Mouse (Mus musculus) neural tube, embryonic 15.5 days (tissue): Measurements from ENCODE around the gene Nr1h4. TPM values are rescaled to one million over a fixed set of nuclear protein-coding genes. Genes with fewer than 3 reads are reported as not detected.

Experiments
- ATAC-seq: fragments of 200-750 bp; cut with Nextera tagmentation; 2 replicates; pipeline ENCODE4 v1.8.0; 2017; ENCODE audit warnings: mild to moderate bottlenecking, moderate TSS enrichment, moderate library complexity; ENCODE audit not compliant: low FRiP score
- H3K27ac ChIP-seq: fragments of 300-500 bp; sonication (generic); replicated peaks from 2 replicates; pipeline ENCODE4 v1.5.1; 2015; ENCODE audit warnings: mild to moderate bottlenecking, inconsistent platforms
- H3K27me3 ChIP-seq: fragments of 300-500 bp; sonication (generic); replicated peaks from 2 replicates; pipeline ENCODE4 v1.6.1; 2015; ENCODE audit warnings: inconsistent platforms
- H3K36me3 ChIP-seq: fragments of 300-500 bp; sonication (generic); 2 replicates; pipeline ENCODE4 v1.6.1; 2015; ENCODE audit warnings: inconsistent platforms
- H3K4me1 ChIP-seq: fragments of 300-500 bp; sonication (generic); 2 replicates; pipeline ENCODE4 v1.6.1; 2015; ENCODE audit warnings: inconsistent platforms
- H3K4me2 ChIP-seq: fragments of 300-500 bp; sonication (generic); 2 replicates; pipeline ENCODE4 v1.6.1; 2015; ENCODE audit warnings: inconsistent platforms, mild to moderate bottlenecking, moderate library complexity
- H3K4me3 ChIP-seq: fragments of 300-500 bp; sonication (generic); replicated peaks from 2 replicates; pipeline ENCODE4 v1.5.1; 2015; ENCODE audit warnings: mild to moderate bottlenecking, inconsistent platforms
- H3K9ac ChIP-seq: fragments of 300-500 bp; sonication (generic); replicated peaks from 2 replicates; pipeline ENCODE4 v1.6.1; 2015; ENCODE audit warnings: mild to moderate bottlenecking, inconsistent platforms
- H3K9me3 ChIP-seq: fragments of 300-500 bp; sonication (generic); replicated peaks from 2 replicates; pipeline ENCODE4 v1.6.1; 2016; ENCODE audit warnings: inconsistent platforms
- WGBS: fragments of 180-500 bp; shearing (Covaris S2); methylation state at CpG from one replicate; pipeline ENCODE4 v1.1.7; 2015; ENCODE audit warnings: mixed read lengths; 5-methylcytosine and 5-hydroxymethylcytosine counted together
- polyA plus RNA-seq: library from polyadenylated mRNA; unstranded; fragments of >200 nt; fragmentation: Nextera tagmentation; extraction: Ambion mirVana; gene quantifications from 2 replicates; pipeline ENCODE4 v1.2.1, GENCODE M21; 2015

Gene Nr1h4
- polyA plus RNA-seq, 1 experiment from 2014 or later = not detected

DNA sequence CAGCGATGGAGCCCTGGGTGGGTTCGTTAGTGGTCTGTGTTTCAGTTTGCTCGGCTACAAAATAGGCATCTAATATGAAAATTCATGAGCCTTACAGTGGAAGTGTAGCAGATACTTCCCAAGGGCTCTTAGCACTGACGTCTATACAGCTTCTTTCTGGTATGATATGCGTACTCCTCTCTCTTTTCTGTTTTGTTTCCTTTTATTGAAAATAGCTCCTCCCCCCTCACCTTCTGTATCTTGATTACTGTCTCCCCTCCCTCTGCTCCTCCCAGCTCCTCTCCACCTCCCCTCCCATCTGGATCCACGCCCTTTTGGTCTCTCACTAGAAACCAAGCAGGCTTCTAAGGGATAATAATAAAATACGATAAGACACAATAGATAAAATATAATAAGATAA lies 37.8 kb downstream of the Nr1h4 start:
- Histone ChIP-seq H3K9ac (no peak overlapping the region), H3K27ac (no peak overlapping the region), H3K4me1 (peaks cover 4% of the 10 kb centered on the region; the same call in 1 of the 2 replicates), H3K4me3 (no peak overlapping the region), H3K27me3 (no peaks in the 10 kb centered on the region), H3K4me2 (no peak overlapping the region), H3K9me3 (no peaks in the 10 kb centered on the region), H3K36me3 (no peaks in the 10 kb centered on the region)
- ATAC-seq = no peak
- WGBS = 72% methylated on average over 7 of the region's 7 CpGs

DNA sequence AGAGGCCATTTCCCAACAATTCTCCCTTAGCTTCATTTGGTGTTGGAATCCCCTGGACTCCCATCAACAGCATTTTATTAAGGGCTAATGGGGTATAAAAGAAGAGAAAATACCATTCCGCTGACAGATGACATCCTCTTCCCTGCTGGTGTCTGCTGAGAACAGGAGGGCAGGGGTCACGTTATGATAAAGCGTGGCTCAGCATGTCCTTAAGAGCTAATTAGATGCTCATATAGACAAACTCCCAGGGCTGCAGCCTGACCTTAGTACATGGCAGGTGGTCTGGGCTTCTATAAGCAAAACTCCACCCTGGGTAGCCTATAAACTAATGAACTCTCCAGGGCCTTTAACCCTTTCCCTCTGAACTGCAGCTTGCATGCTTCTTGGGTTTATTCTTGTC lies 42.1 kb downstream of the Nr1h4 start:
- Histone ChIP-seq H3K9me3 (no peaks in the 10 kb centered on the region), H3K36me3 (no peaks in the 10 kb centered on the region), H3K4me3 (no peak overlapping the region), H3K27me3 (no peaks in the 10 kb centered on the region), H3K27ac (no peak overlapping the region), H3K4me2 (no peak overlapping the region), H3K4me1 (peaks cover 4% of the 10 kb centered on the region; the same call in 1 of the 2 replicates), H3K9ac (no peak overlapping the region)
- no peak for ATAC-seq
- WGBS = 12% methylated on average over 3 of the region's 3 CpGs

DNA sequence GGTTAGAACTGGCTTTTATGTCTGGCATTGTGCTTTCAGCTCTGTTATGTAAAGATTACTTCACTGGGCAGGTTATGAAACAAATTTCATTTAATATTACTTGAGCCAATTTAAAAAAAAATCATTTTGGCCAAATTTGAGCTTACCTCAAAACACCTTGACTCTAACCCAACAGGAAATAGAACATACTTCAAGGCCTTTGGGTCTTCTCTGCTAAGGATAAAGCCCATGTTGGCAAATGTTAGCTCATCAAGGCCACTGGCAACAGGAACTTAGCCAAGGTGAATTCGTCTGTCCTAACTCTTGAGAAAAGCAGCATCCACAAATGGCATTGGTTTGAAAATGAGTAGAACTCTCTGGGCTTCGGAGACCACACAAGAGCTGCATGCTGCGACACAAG lies 43.1 kb downstream of the Nr1h4 start:
- H3K9me3 ChIP-seq = no peaks in the 10 kb centered on the region
- H3K4me1 ChIP-seq = peaks cover 4% of the 10 kb centered on the region; the same call in 1 of the 2 replicates
- 95% methylated on average over 3 of the region's 3 CpGs for WGBS
- H3K9ac ChIP-seq = no peak overlapping the region
- H3K4me3 ChIP-seq = no peak overlapping the region
- H3K4me2 ChIP-seq = no peak overlapping the region
- no peak overlapping the region for H3K27ac ChIP-seq
- no peaks in the 10 kb centered on the region for H3K36me3 ChIP-seq
- no peaks in the 10 kb centered on the region for H3K27me3 ChIP-seq
- no peak for ATAC-seq

DNA sequence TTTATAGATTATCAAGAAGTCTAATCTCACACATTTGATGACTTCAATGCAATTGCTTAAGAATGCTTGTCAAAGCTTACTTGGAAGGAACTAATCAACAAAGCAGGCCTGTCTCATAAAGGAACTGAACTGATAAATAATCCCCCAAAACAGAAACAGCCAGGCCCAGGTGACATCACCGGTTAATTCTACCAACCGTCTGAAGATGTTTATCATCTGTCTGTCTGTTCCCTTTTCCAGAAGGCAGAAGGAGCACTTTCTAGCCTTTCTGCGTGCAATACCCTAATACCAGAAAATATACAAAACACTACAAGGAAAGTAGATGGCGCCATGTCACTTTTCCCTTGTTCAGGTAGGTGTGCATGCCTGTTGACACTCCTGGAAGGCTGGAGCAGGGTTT lies 43.9 kb downstream of the Nr1h4 start:
- H3K9me3 ChIP-seq = no peaks in the 10 kb centered on the region
- peaks cover 4% of the 10 kb centered on the region; the same call in 1 of the 2 replicates for H3K4me1 ChIP-seq
- ATAC-seq = no peak
- no peaks in the 10 kb centered on the region for H3K36me3 ChIP-seq
- H3K27me3 ChIP-seq = no peaks in the 10 kb centered on the region
- 90% methylated on average over 4 of the region's 4 CpGs for WGBS
- H3K4me3 ChIP-seq = no peak overlapping the region
- H3K4me2 ChIP-seq = no peak overlapping the region
- H3K27ac ChIP-seq = no peak overlapping the region
- H3K9ac ChIP-seq = no peak overlapping the region

DNA sequence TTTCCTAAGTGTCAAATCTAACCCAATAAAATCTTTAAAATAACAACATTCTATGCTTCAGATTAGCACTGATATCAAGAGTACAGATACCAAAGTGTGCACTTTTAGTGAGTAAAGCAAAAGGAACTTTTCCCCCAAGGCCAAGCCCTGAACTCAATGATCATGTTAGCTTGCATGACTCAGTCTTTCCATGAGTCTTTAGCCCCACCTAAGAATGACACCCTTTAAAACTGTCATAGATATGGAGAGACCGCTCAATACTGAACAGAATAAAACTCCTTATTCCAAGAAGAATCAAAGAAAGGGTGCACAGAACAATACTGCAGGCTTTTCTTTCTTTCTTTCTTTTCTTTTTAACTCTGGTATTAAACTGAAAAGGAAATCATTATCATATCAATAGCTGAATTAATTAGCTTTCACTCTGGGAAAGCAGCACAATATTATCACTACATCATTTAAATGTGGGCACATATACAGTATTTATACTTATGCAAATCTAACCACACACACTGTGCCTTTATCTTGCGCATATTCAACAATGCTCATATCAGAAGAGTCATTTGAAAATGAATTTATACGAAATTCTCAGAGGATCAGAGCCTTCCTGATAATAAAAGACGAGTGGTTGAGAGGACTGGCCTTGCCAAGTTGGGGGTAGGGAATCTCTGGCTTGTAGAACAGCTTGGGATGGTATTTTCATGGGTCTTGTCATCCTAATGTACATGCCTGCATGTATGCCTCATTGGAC lies 46.2 kb downstream of the Nr1h4 start:
- no peaks in the 10 kb centered on the region for H3K9me3 ChIP-seq
- no peak overlapping the region for H3K27ac ChIP-seq
- H3K9ac ChIP-seq = no peak overlapping the region
- peaks cover 4% of the 10 kb centered on the region; the same call in 1 of the 2 replicates for H3K4me1 ChIP-seq
- no peaks in the 10 kb centered on the region for H3K36me3 ChIP-seq
- WGBS = 31% methylated on average over 4 of the region's 4 CpGs
- no peak overlapping the region for H3K4me3 ChIP-seq
- no peak for ATAC-seq
- no peak overlapping the region for H3K4me2 ChIP-seq
- H3K27me3 ChIP-seq = no peaks in the 10 kb centered on the region

DNA sequence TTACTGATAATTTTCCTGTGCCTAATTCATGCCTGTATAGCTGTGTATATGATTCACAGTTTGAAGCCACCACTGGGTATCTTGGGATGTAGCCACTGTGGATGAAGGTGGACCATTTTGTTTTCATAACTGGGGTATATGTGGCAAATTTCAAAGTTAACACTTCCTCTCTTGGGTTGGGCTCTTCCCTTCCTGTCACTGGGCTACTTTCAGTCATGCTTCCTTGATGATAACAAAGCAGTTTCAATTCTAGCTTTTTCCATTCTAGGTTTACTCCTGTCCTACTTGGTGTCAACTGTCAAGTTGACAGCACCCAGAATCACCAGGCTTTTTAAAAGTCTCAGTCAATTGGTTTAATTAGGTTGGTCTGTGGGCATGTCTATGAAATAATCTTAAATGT lies 48.5 kb downstream of the Nr1h4 start:
- Histone ChIP-seq H3K27ac (no peak overlapping the region), H3K9ac (no peak overlapping the region), H3K4me3 (no peak overlapping the region), H3K27me3 (no peaks in the 10 kb centered on the region), H3K4me1 (0 out of 2 replicates have a peak, but pooled peaks cover 5% of the 10 kb centered on the region), H3K9me3 (no peaks in the 10 kb centered on the region), H3K4me2 (no peak overlapping the region), H3K36me3 (no peaks in the 10 kb centered on the region)
- no peak for ATAC-seq

DNA sequence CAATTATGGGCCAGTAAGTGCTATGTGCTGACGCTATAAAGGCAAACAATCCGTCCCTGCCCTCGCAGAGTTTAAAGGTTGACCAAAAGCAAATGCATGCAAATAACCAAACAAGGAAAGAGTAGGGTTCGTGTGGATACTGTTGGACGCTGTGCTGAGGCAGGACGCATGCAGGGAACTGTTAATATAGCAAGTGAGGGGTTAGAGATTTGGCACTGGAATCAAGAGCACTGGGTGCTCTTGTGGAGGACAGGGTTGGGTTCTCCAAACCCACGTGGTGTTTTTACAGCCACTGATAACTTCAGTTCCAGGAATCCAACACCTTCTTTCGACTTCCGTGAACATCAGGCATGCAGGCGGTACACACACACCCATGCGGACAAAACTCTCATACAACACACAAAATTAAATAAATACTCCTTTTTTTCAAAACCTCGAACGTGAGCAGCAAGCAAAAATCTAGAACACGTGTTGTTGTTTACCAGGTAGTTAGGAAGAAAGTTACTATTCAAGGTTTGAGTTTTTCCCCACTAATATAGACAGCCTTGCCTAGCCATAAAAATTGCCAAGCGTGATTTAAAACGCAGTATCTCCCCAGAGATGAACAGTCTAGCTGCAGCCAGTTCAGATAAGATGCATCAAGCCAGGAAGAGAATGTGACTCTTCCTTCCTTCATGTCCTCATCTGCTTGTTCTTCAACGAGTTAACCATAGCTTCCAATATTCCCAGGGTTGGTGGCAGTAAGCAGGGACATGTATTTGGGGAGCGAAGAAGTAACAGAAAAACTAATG lies 49.4 kb downstream of the Nr1h4 start:
- Histone ChIP-seq H3K27ac (no peak overlapping the region), H3K4me3 (no peak overlapping the region), H3K36me3 (no peaks in the 10 kb centered on the region), H3K9me3 (no peaks in the 10 kb centered on the region), H3K9ac (no peak overlapping the region), H3K4me2 (no peak overlapping the region), H3K4me1 (0 out of 2 replicates have a peak, but pooled peaks cover 5% of the 10 kb centered on the region), H3K27me3 (no peaks in the 10 kb centered on the region)
- WGBS = 72% methylated on average over 18 of the region's 18 CpGs
- ATAC-seq = no peak

DNA sequence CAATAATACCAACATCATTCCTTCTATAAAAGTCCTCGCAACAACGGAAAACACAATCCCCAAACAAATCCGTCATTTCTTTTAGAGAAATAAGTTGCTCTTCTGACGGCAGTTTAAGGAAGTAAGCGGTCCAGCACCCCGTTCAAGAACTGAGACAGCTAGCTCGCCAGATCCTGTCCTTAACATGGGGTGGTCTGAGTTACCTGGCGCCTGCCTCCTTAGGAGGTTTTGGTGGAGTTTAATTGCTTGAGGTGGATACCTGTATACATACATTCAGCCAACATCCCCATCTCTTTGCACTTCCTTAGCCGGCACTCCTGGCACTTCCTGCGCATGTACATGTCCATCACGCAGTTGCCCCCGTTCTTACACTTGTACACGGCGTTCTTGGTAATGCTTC lies 50.3 kb downstream of the Nr1h4 start:
- 81% methylated on average over 14 of the region's 14 CpGs for whole genome bisulfite sequencing
- H3K27me3 ChIP-seq = no peaks in the 10 kb centered on the region
- no peak overlapping the region for H3K9ac ChIP-seq
- no peaks in the 10 kb centered on the region for H3K9me3 ChIP-seq
- 0 out of 2 replicates have a peak, but pooled peaks cover 5% of the 10 kb centered on the region for H3K4me1 ChIP-seq
- H3K36me3 ChIP-seq = no peaks in the 10 kb centered on the region
- no peak for ATAC-seq
- no peak overlapping the region for H3K4me2 ChIP-seq
- no peak overlapping the region for H3K4me3 ChIP-seq
- H3K27ac ChIP-seq = no peak overlapping the region

DNA sequence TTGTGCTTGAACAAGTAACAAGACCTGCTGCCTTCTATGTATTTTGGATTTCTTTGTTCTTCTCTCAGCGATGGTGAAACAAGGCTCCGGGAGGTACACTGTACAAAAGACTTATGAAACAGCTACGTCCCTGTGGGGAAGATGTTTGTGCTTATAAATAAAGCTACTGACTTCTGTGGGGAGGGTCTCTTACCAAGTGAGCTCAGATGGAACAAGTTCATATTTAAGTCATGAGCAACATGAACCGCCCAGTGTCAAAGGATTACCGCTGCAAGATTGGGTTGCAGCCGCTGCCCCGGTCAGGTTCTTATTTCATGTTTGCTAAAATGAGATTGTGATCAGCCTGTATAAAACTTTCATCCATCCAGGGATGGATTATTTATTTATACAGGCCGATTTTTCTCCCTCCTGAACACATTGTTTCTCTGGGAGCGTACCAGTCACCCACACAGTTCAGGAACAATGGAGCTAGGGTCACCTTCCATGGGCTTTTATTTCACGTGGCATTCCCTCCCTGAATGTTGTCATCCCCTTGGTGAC lies 51.2 kb downstream of the Nr1h4 start:
- no peak; the same call in 1 of the 2 replicates for ATAC-seq
- H3K9me3 ChIP-seq = no peaks in the 10 kb centered on the region

DNA sequence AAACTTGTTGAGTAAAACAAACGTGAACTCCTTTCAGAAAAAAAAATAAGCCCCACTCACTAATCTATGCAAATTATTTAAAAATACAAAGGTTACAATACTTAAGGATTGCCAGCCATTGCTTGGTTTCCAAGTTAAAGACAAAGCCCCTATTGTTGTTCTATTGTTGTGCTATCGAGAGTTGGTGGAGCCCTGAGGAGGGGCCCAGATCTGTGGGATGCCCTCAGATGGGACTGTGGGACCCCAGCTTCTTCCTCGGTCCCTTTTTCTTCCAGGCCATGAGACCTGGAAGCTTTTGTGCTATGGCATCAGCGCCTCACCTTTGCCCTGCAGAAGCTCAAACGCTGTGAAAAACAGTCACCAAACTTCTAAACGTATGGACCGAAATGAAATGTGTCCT lies 51.7 kb downstream of the Nr1h4 start:
- no peak overlapping the region for H3K4me3 ChIP-seq
- no peaks in the 10 kb centered on the region for H3K27me3 ChIP-seq
- no peak overlapping the region for H3K4me2 ChIP-seq
- H3K4me1 ChIP-seq = 0 out of 2 replicates have a peak, but pooled peaks cover 5% of the 10 kb centered on the region
- H3K27ac ChIP-seq = no peak overlapping the region
- no peak for ATAC-seq
- 30% methylated on average over 7 of the region's 7 CpGs for WGBS
- no peaks in the 10 kb centered on the region for H3K36me3 ChIP-seq
- H3K9me3 ChIP-seq = no peaks in the 10 kb centered on the region
- no peak overlapping the region for H3K9ac ChIP-seq

More for the DNA sequence above, 51.2 kb downstream of the Nr1h4 start:
- 22% methylated on average over 10 of the region's 10 CpGs for WGBS
- Histone ChIP-seq H3K27ac (no peak overlapping the region), H3K9ac (no peak overlapping the region), H3K36me3 (no peaks in the 10 kb centered on the region), H3K4me2 (peak overlapping the region; percentile 22), H3K4me1 (0 out of 2 replicates have a peak, but pooled peaks cover 5% of the 10 kb centered on the region), H3K27me3 (no peaks in the 10 kb centered on the region), H3K4me3 (no peak overlapping the region)

DNA sequence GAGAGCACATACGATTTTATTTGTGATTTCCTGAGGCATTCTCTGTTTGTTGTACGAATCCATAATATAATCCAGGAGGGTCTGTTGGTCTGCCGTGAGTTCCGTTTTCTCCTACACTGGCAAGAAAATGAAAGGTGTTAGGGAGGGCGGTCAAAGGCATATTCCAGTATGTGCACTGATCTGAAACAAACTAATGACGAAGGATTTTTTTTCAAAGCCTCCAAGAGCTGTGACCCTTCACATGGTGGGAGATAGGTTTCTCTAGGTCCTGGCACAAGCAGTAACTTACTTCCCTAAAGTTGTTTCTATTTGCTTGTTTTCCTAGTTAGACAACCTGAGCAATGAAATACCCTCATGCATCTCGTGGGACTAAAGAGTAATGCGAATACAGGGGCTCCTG lies 54.6 kb downstream of the Nr1h4 start:
- WGBS = 91% methylated on average over 8 of the region's 8 CpGs
- no peak for ATAC-seq

More for the DNA sequence above, 54.6 kb downstream of the Nr1h4 start:
- no peaks in the 10 kb centered on the region for H3K36me3 ChIP-seq
- no peak overlapping the region for H3K4me2 ChIP-seq
- H3K4me1 ChIP-seq = 0 out of 2 replicates have a peak, but pooled peaks cover 5% of the 10 kb centered on the region
- no peak overlapping the region for H3K27ac ChIP-seq
- no peak overlapping the region for H3K9ac ChIP-seq
- H3K4me3 ChIP-seq = no peak overlapping the region
- H3K27me3 ChIP-seq = no peaks in the 10 kb centered on the region
- H3K9me3 ChIP-seq = no peaks in the 10 kb centered on the region
